Mouse (Mus musculus): ENCODE measurements at regions not wholly inside any gene's neighbourhood (a gene's known extent, or its start where the extent isn't known, plus 50 kb on each side); places are given as distances from the start of the nearest gene placed in this dataset.

GRCm38 (mm10) chrX:128585496-128586105 is 849.2 kb upstream of the Cldn34c4 start:
- no peak for DNase-seq (ENCODE audit: low spot score)

GRCm38 (mm10) chrX:128577402-128577801 is 841.0 kb upstream of the Cldn34c4 start:
- no peak for DNase-seq (ENCODE audit: low spot score)

GRCm38 (mm10) chrX:128576269-128576871 is 840.0 kb upstream of the Cldn34c4 start:
- DNase-seq (ENCODE audit: low spot score) = peak; percentile 43
